Mouse (Mus musculus): Measurements from ENCODE around the gene Flvcr2.

The Flvcr2 gene

DNA sequence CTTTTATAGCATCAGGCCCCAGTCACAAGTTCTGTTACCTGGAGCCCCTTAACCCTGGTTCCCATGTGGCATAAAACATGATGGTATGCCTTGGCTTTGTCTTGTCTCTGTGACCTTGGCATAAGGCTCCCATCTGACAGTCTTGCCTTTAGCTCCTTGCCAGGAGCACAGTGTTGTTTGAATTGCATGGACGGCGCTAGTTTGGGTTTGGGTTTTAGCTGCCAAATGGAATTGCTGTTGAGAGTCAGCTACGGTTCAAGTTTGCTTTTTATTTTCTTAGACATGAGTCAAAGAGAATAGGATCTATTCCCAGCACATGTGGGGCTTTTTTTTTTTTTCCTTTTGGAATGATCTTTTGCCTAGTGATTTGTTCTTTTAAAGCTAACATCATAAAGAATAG is 112.8 kb downstream of the Flvcr2 start:
- peak; percentile 12 for DNase-seq (ENCODE audit: low read depth, low spot score)

DNA sequence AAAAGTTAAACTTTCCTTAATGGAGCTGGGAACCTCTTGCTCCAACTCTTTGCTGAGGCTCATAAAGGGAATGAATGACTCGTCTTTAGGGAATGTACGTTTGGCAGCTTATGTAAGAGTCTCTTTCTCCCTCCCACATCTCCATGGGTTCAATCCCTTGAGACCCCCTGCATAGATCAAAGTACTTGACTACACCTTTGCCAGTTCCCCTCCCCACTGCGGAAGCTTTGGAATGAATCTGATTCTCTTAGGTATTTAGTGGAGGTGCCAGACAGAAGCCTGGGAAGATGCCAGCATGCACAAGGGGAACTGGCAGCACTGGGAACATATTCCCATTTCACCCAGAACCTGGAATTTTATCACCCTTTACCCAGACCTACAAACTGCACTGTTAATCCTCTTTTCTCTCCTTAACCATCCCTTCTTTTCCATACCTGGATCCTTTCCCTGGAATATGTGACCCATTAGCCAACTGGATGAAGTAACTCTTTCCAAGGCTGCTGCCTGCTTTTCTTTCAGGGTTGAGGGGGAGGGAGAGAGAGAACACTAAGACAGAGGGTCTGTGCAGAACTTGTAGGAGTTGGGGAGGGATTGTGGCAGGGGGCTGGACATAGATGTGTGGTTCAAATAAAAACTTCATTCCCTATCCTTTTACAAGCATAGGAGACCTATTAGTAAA is 113.3 kb downstream of the Flvcr2 start:
- DNase-seq (ENCODE audit: low read depth, low spot score) = peak; percentile 16

DNA sequence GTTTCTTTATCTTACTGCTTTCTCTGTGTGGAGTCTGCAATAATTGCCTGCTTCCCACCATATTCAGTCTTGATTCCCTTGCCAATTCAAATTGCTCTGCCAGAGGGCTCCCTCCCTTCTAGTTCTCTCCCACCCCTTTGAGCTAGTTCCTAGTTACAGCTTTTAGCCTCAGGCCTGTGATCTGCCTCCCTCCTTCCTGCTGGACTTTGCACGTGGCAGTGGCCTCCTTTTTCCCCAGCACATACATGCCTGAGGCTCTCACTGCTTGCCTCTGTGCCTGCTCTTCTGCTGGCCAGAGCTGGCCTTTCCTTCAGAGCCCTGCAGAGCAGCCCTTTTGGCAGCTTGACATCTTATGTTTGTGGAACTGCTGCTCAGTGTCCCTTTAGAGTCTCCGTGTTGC is 116.2 kb downstream of the Flvcr2 start:
- DNase-seq (ENCODE audit: low read depth, low spot score) = no peak
